Mouse (Mus musculus) liver, postnatal 0 days (tissue): ENCODE data around the gene Spata5. TPM values are rescaled to one million over a fixed set of nuclear protein-coding genes. Genes with fewer than 3 reads are reported as not detected.

ENCODE experiments used
- ATAC-seq: fragments of 200-750 bp; cut with Nextera tagmentation; 2 replicates; pipeline ENCODE4 v1.8.0; 2017; ENCODE audit warnings: mild to moderate bottlenecking, moderate library complexity
- DNase-seq: peaks from one replicate; pipeline ENCODE4 v3.0.0-alpha.2; 2016
- H3K27ac ChIP-seq: fragments of 300-500 bp; sonication (generic); 2 replicates; pipeline ENCODE4 v1.5.1; 2014; ENCODE audit warnings: antibody characterized with exemption, moderate library complexity, mild to moderate bottlenecking, low read depth
- H3K27me3 ChIP-seq: fragments of 300-500 bp; sonication (generic); 2 replicates; pipeline ENCODE4 v1.6.1; 2014; ENCODE audit warnings: low read length, control low read depth, mixed read lengths; ENCODE audit not compliant: insufficient read depth
- H3K36me3 ChIP-seq: fragments of 300-500 bp; sonication (generic); replicated peaks from 2 replicates; pipeline ENCODE4 v1.6.1; 2014; ENCODE audit warnings: mild to moderate bottlenecking, control low read depth, low read length, moderate library complexity, mixed read lengths; ENCODE audit not compliant: insufficient read depth
- H3K4me1 ChIP-seq: fragments of 300-500 bp; sonication (generic); 2 replicates; pipeline ENCODE4 v1.6.1; 2014; ENCODE audit warnings: antibody characterized with exemption, mild to moderate bottlenecking, control low read depth; ENCODE audit not compliant: insufficient read depth
- H3K4me2 ChIP-seq: fragments of 300-500 bp; sonication (generic); 2 replicates; pipeline ENCODE4 v1.6.1; 2014; ENCODE audit warnings: low read depth, mild to moderate bottlenecking, low read length, moderate library complexity, mixed read lengths
- H3K4me3 ChIP-seq: fragments of 300-500 bp; sonication (generic); 2 replicates; pipeline ENCODE4 v1.5.1; 2014; ENCODE audit warnings: low read depth, low read length
- H3K9ac ChIP-seq: fragments of 300-500 bp; sonication (generic); replicated peaks from 2 replicates; pipeline ENCODE4 v1.6.1; 2014; ENCODE audit warnings: mild to moderate bottlenecking, moderate library complexity
- H3K9me3 ChIP-seq: fragments of 300-500 bp; sonication (generic); 2 replicates; pipeline ENCODE4 v1.6.1; 2016; ENCODE audit warnings: mild to moderate bottlenecking, control low read depth, low read length, mixed read lengths
- CTCF ChIP-seq: sonication (generic); IDR thresholded peaks from 2 replicates; pipeline ENCODE4 v1.5.1; 2016; ENCODE audit warnings: antibody characterized with exemption, low read depth
- EP300 ChIP-seq: IDR thresholded peaks from 2 replicates; pipeline ENCODE4 v1.6.1; 2016; ENCODE audit warnings: antibody characterized with exemption, low read depth, mild to moderate bottlenecking
- WGBS: fragments of 180-500 bp; shearing (Covaris S2); extraction: QIAGEN DNeasy Blood & Tissue Kit; methylation state at CpG from one replicate; pipeline ENCODE4 v1.1.7; 2014; ENCODE audit not compliant: insufficient replicate concordance; 5-methylcytosine and 5-hydroxymethylcytosine counted together
- polyA plus RNA-seq: library from polyadenylated mRNA; unstranded; fragments of >200 nt; fragmentation: Nextera tagmentation; extraction: Ambion mirVana; gene quantifications from 2 replicates; pipeline ENCODE4 v1.2.1, GENCODE M21; 2015

The Spata5 gene
- polyA plus RNA-seq, result 10.1 and 13.8 TPM in 2 replicates

- no peak for TF ChIP-seq CTCF
- no peak for TF ChIP-seq EP300
- Histone ChIP-seq H3K27ac (peak within 1 kb of the TSS; percentile 97), H3K27me3 (no peaks in the 10 kb centered on the region), H3K36me3 (no peaks in the 10 kb centered on the region), H3K4me2 (peak within 1 kb of the TSS; percentile 92), H3K9ac (peak within 1 kb of the TSS; percentile 92), H3K4me3 (peak within 1 kb of the TSS; percentile 99), H3K9me3 (no peaks in the 10 kb centered on the region), H3K4me1 (peaks cover 19% of the 10 kb centered on the region)
- ATAC-seq, result peak; percentile 88
- DNase-seq, result peak; percentile 100
- under 1% methylated on average over 42 of the region's 50 CpGs for WGBS
Observed at GRCm38 (mm10) chr3:37419458-37419991, at the start of gene Spata5. TSS of gene Spata5 (plus strand) at chr3:37419896.

GRCm38 (mm10) chr3:37370407-37370806, 49.3 kb upstream of the Spata5 start:
- no peaks in the 10 kb centered on the region for H3K9me3 ChIP-seq
- ATAC-seq, result no peak

GRCm38 (mm10) chr3:37373712-37374111, 46.0 kb upstream of the Spata5 start:
- TF ChIP-seq EP300 (no peak), CTCF (no peak)
- no peaks in the 10 kb centered on the region for H3K4me1 ChIP-seq
- DNase-seq, result no peak
- H3K27me3 ChIP-seq, result no peaks in the 10 kb centered on the region
- no peak for ATAC-seq
- H3K9me3 ChIP-seq, result no peaks in the 10 kb centered on the region
- H3K4me2 ChIP-seq, result no peak overlapping the region
- H3K9ac ChIP-seq, result no peak overlapping the region
- no peak overlapping the region for H3K27ac ChIP-seq
- no peaks in the 10 kb centered on the region for H3K36me3 ChIP-seq
- H3K4me3 ChIP-seq, result no peak overlapping the region
- 79% methylated on average over 11 of the region's 11 CpGs for WGBS

More at GRCm38 (mm10) chr3:37370407-37370806, 49.3 kb upstream of the Spata5 start:
- 60% methylated on average over 4 of the region's 4 CpGs for WGBS
- H3K4me2 ChIP-seq, result no peak overlapping the region
- TF ChIP-seq EP300 (no peak), CTCF (no peak)
- no peaks in the 10 kb centered on the region for H3K4me1 ChIP-seq
- DNase-seq, result no peak
- no peak overlapping the region for H3K27ac ChIP-seq
- H3K36me3 ChIP-seq, result no peaks in the 10 kb centered on the region
- H3K27me3 ChIP-seq, result no peaks in the 10 kb centered on the region
- no peak overlapping the region for H3K4me3 ChIP-seq
- no peak overlapping the region for H3K9ac ChIP-seq

- ATAC-seq, result no peak
- 73% methylated on average over 6 of the region's 6 CpGs for WGBS
Observed at GRCm38 (mm10) chr3:37377926-37378325, 41.8 kb upstream of the Spata5 start.

GRCm38 (mm10) chr3:37378412-37378811, 41.3 kb upstream of the Spata5 start:
- no peaks in the 10 kb centered on the region for H3K4me1 ChIP-seq
- no peak for DNase-seq
- H3K27me3 ChIP-seq, result no peaks in the 10 kb centered on the region
- H3K27ac ChIP-seq, result no peak overlapping the region
- H3K4me2 ChIP-seq, result no peak overlapping the region
- 78% methylated on average over 6 of the region's 6 CpGs for WGBS
- no peaks in the 10 kb centered on the region for H3K9me3 ChIP-seq
- H3K36me3 ChIP-seq, result no peaks in the 10 kb centered on the region
- no peak overlapping the region for H3K9ac ChIP-seq
- no peak for TF ChIP-seq CTCF
- ATAC-seq, result no peak
- H3K4me3 ChIP-seq, result no peak overlapping the region

More at GRCm38 (mm10) chr3:37377926-37378325, 41.8 kb upstream of the Spata5 start:
- Histone ChIP-seq H3K27ac (no peak overlapping the region), H3K36me3 (no peaks in the 10 kb centered on the region), H3K27me3 (no peaks in the 10 kb centered on the region), H3K4me2 (no peak overlapping the region), H3K9me3 (no peaks in the 10 kb centered on the region), H3K4me1 (no peaks in the 10 kb centered on the region), H3K4me3 (no peak overlapping the region), H3K9ac (no peak overlapping the region)
- no peak for TF ChIP-seq CTCF
- TF ChIP-seq EP300, result no peak
- no peak for DNase-seq

- no peak for DNase-seq
- H3K36me3 ChIP-seq, result no peaks in the 10 kb centered on the region
- no peak for ATAC-seq
- no peaks in the 10 kb centered on the region for H3K9me3 ChIP-seq
- no peak overlapping the region for H3K27ac ChIP-seq
- no peaks in the 10 kb centered on the region for H3K4me1 ChIP-seq
- WGBS, result 71% methylated on average over 14 of the region's 14 CpGs
- H3K4me3 ChIP-seq, result no peak overlapping the region
- H3K27me3 ChIP-seq, result no peaks in the 10 kb centered on the region
- no peak for TF ChIP-seq EP300
- peak; percentile 33 for TF ChIP-seq CTCF
- no peak overlapping the region for H3K9ac ChIP-seq
- no peak overlapping the region for H3K4me2 ChIP-seq
Observed at GRCm38 (mm10) chr3:37379201-37379600, 40.5 kb upstream of the Spata5 start.
